Mouse (Mus musculus) layer of hippocampus, postnatal 10 days (tissue): ENCODE data around the gene Gm10837. TPM values are rescaled to one million over a fixed set of nuclear protein-coding genes. Genes with fewer than 3 reads are reported as not detected.
"Not testable (repeated sequence)": the region's sequence is repeated elsewhere in the genome, so short reads cannot be mapped to it uniquely, and the experiment has no call there.

ENCODE experiments used
- DNase-seq, 2 experiments: peaks; one replicate each; pipeline ENCODE4 v3.0.0; 2021; ENCODE audit warnings: low spot score in 2 of 2
- long read RNA-seq: library from polyadenylated mRNA; stranded (forward); transcript quantifications from one replicate; pipeline ENCODE4 v2.0.0, GENCODE M21; 2023
- total RNA-seq, 2 experiments: library from RNA; stranded (reverse); gene quantifications; 2 replicates each; pipeline ENCODE4 v1.2.3; 2021

Gm10837 gene
- total RNA-seq, result not detected
- long read RNA-seq, result 0 reads

DNA sequence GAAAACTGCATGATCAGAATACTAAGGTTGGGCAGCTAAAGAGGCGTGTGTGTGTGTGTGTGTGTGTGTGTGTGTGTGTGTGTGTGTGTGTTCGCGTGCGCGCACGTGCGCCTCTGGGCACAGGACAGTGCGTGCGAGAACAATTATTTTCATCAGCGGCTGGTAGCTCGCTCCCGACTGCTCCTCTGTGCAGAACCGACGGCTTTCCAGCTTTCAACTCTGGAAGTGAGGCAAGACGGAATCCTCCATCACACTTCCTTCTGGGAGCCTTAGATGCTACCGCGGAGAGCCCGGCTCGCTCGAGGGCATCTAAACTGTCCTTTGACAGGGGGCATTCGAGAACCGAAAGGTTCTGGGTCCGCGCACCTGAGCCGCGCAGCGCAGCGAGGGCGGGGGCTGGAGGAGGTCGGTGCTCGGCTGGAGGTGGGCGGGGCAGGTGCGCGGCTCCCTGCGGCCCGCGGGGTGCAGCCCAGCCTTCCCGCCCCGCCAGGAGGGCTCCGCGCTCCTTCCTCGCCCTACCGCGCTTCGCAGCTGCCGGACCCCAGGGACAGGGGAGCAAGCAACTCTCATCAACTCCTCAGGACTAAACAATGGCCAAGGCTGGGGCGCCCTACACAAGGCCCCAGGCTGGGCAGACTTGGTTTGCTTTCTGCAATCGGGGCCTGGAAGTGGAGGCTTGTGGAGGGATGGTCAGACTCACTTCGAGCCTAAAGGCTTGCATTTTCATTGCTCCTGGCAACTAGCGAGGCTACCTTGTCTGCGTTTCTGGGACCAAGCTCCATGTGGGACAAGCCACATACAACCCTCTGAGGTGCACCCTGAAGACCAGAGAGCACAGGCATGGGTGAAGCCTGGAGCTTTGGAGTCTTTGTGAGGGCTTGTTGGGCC lies at the start of gene Gm10837:
Gm10837 (plus strand) TSS at position 146 of the 888 bp plus-strand sequence.
- DNase-seq, result peak; percentile 21 to 34

DNA sequence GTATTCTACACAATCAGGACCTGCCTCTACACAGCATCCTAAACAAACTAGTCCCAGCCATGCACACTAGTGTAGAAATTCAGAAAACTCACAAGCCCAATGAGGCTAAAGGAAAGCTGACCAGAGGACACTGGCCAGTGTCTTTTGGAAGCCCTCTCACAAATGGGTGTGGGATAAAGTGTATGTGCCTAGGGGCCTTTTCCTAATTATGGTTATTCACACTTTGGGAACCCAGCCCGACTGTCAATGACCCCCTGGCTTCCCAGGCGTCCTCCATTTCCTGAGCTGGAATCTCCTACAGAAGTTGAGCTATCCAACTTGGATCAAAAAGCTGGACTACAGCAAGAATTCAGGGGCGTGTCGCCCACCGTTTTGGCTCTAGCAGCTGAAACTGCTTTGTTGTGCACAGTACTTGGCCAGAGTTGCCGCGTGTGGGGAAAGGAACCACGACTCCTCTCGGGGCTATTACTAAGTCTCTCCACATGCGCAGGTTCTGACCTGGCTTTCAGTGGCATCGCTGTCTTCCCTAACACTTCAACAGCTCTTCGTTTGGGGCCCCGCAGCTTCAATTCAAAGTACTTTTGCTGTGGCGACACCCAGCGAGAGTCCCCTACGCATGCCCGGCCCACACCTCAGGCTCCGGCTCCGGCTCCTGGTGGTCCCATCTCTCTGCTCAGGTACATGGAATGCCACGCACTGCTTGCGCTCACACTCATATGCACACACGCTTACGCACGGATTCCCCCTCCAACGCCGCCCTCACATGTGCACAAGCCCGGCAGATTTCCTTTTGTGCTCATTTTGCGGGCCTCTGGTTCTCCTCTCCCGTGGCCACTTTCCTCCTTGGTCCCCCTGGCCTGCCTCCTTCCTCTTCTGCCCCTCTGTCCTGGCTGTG lies 40.5 kb upstream of the Gm10837 start:
- peak in 1 of 2 experiments; percentile 19 for DNase-seq

DNA sequence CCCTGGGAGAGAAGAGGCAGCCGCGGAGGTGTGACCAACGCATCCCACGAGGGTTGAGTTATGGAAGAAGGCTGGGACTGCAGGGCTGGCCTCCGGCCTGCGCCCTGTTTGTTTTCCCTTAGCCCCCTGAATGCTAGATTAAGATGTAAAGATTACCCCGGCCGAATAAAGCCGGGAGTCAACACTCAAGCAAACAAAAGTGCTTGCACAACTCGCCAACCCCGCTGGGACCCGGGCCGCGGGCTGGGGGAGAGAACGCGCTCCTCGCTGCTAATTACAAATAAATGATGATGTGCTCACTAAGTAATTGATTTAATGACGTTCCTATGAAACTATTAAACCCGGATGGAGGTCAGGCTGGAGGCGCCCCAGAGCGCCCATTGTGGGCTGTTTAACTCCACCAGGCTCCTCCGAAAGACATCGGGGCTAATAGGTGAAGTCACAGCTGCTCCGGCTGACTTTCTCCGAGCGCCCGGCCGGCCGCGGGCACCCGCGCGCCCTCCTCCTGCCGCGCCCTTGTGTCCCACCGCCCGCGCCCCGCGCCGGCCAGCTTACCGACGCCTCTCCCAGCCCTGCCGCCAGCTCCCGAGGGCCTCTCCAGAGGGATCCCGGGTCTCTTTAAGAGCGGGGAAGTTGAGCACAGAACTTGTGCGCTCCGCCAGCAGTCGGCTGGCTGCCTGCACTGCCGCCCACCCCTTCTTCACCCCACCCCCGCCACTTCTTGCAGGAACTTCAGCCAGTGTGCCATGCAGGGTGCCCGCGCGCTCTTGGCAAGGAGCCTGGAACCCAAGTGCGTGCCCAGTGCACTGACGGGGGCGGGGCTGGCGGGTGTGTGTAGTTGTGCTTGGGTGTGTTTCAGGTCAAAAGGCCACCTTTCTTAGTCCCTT lies 39.6 kb upstream of the Gm10837 start, which contains the start of gene Gm5089:
Gm5089 (minus strand) TSS at position 620 of the 887 bp plus-strand sequence.
- DNase-seq, result peak; percentile 64 to 77

DNA sequence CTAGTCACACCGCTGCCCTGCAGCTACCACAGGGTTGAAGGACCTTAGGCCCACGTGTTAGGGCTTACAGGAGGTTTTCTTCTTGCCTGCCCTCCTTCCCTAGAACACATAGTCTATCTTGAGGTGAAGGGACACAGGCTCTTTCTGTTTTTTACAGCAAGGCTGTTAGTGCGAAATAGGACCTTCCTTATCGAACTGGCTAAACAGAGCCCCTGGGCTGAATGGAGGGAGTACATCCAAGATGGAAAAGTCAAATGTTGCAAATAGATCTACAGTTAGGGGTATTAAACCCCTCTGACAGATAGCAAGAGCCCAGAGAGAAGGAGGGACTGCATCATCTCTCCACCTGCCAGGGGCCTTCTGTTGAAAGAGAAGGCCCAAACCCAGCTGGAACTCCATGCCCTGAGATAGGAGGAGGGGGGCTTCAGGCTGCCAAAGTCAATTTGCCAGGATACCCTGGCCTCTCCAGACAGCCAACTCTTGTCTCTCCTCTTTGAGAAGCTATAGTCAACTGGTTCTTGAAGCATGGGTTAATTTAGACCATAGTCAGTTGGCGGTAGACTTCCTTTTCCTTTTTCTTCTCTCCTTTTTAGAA lies 38.7 kb upstream of the Gm10837 start:
- DNase-seq, result no peak

DNA sequence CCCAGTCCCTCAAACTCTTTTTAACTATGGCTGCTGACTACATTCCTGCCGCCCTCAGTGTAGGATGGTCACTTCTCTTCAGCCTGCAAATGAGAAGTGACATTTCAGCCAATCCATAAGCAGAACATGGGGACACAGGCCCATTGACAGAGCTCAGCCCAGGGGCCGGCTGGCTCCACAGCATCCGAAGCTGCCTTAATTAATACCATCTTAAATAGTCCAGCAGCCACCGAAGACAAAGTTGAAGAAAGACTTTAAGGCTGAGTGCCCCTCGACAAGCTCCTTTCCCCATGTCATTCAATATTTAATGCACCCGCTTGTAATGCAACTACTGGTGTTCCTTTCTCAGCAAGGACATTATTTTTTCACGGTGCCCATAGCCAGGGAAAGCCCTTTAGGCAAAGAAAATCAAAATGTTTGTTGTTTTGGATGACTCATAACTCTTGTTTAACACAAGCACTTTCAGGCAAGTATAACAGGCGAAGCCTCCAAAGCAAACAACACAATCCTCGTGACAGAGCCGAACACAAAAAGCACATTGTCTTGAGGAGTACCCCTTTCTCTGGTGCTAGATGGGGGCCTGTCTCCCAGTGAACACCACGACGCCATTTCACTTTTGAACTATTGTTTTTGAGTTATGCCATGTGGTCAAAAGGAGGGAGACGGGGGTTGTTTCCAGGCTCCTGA lies 37.5 kb upstream of the Gm10837 start:
- DNase-seq, result no peak

DNA sequence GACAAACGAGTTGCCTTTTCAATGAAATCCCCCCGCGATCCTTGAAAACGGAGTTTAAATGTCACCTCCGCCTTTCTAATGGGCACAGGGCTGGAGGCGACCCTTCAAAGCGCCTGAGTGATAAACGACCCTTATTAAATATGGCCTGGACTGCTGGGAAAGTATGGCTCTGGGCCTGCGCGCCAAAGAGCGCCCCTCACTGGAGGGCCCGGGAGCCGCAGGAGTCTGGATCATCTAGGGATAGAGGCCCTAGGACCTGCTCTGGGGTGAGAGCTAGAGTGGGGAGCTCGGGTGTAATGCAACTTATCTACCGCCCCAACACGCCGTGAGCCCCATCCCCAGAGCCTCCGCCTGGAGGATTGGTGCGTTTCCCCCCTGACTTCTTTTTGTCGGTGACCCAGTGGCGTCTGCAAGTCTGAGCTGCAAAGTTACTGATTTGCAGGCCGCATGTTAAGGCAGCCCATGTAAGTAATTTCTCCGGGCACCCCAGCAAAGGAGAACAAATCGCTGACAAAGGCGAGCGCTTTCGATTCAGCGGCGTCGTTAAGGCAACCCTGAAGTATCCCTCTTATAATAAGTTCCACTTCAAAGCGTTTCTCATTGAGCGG lies 36.9 kb upstream of the Gm10837 start:
- peak; percentile 65 to 70 for DNase-seq

DNA sequence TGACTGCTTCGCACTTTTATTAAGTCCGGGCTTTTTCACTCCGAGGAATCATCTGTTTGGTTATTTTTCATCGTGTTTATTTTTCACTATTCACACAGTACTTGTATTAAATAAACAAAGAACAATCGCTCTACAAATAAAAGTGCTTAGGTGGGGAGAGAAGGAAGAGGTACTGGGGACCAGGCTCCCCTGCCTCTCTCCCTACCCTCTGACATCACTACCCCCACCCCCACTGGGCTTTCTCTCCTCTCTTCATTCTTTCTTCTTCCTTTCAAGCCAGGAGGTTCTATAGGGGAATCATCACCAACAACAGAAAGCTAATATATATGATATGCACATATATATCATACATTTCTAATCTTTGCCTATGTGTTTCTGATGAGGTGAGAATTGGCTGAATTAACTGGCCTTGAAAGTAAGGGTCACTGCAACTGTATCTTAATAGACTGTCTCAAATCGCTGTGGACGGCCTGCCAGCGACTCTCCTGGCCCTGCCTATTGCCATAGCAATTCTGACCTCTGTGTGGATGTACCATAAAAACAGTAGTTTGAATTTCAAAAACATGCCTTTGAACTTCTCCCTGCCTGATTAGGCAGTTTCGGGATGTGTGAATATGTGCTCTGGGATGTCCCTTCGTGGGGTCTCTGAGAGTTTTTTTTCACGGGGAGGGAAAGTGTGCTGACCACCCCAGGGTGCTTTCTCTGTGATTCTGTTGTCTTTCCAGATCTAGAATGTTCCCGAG lies 36.2 kb upstream of the Gm10837 start:
- DNase-seq, result no peak

DNA sequence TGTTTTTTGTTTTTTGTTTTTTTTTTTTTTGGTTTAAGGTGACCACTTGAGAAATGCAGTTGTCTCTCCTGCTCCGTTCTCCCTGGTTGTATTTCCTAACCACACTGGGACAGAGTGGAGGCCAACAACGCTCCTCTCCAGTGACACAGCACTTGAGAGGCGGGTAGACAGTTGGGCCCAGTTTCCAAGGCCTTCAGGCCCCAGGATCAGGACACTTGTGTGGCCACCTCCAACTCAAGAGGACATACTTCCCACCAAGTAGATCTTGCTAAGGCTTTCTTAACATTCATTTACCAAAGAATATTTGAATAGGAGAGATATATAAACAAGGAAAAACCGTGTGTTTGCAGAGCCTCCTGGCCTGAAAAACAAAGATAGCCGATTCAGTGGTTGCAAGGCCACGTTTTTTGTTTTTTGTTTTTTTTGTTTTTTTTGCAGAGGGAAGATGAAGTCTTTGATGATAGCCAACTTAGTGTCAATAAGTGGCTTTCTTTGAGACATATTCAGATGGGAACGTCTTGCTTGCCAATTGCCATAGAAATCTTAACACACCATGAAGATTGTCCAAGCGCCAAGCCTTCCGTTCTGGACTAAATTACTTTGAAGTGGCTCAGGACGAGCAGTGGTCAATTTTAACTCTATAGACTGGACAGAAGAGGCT lies 35.4 kb upstream of the Gm10837 start:
- DNase-seq, result no peak

DNA sequence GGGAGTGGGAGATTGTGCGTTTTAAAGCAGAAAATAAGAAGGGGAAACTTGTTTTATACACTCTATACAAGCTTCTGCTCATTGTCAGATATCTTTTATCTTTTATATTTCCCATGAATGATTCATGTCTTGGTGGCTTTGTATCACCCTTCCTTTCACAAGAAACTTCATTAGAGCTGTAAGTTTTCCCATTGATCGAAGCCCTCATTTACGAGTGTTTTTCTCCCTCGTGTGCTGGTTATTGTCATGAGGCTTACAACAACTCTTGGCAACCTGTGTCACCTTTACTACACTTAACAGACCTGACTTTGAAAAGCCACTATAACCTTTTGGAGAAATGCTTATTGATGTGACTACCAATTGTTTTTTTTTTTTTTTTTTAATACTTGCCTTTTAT lies 34.8 kb upstream of the Gm10837 start:
- no peak for DNase-seq

DNA sequence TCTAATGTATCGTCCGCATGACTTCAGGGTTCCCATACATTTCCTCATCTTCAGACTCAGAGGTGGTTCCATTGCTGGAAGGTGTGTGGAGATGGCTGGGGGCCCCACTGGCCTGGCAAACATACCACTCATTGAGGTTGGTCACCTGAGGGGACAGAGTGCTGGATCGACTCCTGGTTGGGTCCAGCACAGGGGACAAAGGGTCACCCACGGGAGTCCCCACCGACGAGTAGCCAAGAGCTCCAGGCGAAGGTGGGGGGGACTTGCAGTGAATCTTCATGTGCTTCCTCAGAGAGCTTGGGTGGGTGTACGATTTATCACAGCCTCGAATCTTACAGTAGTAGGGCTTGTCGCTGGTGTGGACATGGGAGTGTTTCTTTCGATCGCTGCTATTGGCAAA lies 31.1 kb upstream of the Gm10837 start:
- not testable (repeated sequence) for DNase-seq

DNA sequence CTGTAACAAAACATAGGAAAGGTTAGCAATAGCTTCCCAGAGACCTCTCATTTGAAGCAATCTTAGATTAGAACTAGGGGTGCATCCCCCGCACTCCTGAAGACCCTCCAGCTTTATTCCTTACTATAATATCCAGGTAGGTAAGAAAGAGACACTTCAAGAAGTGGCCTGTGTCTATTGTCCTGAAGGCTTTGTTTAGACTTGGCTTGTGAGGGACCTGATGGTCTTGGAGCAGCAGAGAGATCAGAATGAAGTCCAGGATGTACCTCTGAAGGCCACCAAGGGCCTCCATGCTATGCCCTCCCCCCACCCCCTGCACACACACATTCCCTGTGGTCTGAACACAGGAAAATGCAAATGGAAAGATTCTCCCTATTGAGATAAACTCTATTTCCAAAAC lies 30.6 kb upstream of the Gm10837 start:
- DNase-seq, result no peak

DNA sequence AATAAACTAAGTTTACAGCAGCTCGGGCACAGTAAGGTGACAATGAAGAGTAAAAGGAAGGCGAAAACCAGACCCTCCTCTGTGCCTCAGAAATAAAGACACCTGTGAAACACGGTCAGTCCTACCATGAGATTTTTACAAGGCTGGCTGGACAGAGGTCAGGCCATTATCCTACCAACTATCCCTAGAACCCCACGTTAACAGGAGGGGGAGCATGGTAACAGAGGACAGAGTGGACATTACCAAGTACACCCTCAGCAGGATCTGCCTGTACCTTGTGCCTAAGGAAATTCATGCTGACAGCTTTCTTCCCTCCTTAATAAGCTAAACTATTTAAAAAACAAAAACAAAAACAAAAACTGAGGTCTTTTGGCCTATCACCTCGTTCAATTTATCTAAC lies 30.2 kb upstream of the Gm10837 start:
- DNase-seq, result no peak

DNA sequence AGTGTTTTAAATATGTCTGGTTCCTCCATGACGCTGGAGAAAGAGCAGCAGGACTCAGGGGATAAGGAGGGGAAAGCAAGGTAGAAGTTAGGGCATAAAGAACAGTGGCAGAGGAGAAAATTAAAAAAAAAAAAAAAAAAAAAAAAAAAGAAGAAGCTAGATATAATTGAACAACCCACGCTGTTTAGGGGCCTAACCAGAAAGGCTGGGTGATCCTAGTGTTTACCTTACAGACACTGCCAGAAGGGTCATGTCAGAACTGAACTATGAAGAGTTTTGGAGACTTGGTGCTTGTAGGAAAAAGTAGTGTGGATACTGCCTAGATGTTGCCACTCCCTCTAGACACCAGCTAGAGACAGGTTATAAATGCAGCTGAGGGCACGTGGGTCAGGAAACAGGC lies 28.9 kb upstream of the Gm10837 start:
- no peak for DNase-seq

DNA sequence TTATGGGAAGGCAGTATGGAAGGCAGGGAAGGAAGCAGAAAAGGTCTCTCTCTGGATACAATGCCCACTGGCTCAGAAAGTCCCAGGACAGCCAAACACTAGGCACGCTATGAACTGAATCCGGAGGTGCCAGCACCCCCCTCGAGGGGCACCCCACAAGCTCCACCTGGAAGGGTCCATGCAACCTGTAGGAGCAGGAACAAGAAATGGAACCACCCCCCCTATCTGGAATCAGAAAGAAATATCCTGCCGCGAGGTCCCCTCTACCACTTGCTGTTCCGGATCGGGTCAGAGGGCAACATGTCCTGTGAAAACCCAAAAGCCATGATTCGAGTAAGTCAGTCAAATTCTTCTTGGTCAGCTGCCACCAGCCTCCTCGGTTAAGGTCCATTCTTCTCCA lies 28.4 kb upstream of the Gm10837 start:
- DNase-seq, result no peak

DNA sequence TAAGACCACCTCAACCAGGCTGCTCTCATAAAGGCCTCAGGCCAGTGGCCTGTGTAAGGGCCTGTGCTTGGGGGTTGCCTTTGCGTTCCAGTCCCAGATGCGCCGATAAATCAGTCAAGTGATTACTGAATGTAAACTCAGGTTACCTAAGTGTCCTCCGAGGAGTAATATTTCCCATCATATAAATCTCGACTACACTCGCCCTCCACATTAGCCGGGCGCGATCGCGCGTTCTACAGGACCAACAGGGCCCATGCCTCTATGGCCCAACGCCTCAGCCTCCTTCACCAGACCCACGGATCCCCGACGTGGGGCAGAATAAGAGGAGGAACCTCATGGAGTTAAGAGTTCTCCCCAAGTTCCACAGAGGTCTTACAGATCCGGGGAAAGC lies 27.7 kb upstream of the Gm10837 start:
- DNase-seq, result no peak

DNA sequence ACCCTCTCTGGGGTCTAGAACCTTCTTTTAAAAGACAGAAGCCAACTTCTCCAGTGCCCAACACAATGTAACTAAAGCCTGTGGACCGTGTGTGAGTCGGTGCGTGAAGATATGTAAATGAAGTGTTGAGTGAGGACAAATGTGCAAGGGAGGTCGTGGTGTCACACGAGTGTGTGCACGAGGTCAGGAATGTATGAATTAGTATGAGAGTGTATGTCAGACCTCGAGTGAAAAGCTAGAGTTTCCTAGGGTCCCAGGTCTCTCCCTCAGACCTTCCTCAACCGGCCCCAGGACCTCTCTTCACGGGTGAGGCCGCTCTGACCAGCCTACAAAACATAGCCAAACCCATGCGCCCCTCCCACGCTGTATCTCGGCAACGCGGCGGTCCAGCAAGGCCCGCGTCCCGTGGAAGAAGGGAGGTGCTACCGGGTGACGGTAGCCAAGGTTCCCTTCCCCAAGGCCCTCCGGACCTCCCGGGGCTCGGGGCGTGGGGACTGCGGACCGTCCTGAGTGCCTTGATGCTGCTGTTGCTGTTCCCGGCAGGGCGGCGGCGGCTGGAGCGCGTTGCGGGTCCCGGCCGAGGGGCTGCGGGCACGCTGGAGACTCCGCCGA lies 27.2 kb upstream of the Gm10837 start:
- DNase-seq, result peak; percentile 42 to 62

DNA sequence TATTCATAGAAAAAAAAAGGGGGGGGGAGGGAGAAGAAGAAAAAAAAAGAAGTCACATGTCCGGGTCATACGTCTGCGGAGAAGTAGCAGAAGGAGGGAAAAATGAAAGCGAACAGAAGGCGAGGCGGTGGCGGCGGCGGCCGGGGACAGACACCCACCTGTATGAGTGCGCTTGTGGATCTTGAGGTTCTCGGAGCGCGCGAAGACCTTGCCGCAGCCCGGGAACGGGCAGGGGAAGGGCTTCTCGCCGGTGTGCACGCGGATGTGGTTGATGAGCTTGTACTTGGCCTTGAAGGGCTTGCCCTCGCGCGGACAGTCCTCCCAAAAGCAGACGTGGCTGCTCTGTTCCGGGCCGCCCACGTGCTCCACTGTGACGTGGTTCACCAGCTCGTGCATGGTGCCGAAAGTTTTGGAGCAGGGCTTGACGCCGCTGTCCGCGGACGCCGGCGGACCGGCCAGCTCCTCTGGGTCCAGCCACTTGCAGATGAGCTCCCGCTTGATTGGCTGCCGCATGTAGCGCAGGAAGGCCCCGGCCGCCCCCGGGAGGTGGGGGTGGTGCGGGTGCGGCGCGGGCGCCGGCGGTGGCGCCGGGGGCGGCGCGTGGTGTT lies 26.5 kb upstream of the Gm10837 start:
- peak; percentile 44 to 55 for DNase-seq
